Mouse (Mus musculus): Measurements from ENCODE around the gene Acadm. TPM values are rescaled to one million over a fixed set of nuclear protein-coding genes. Genes with fewer than 3 reads are reported as not detected.
A peak's percentile ranks its signal among the peaks of the same experiment; 100 is the strongest.

The Acadm gene
- total RNA-seq, 2 experiments from 2014 or later: 51.1 to 56.1 TPM

- DNase-seq (ENCODE audit: low spot score in 2 of 2): no peak
Observed at GRCm38 (mm10) chr3:153943003-153943640, 1.3 kb downstream of the Acadm start.

GRCm38 (mm10) chr3:153941613-153942012 is 2.8 kb downstream of the Acadm start:
- no peak for DNase-seq (ENCODE audit: low spot score in 2 of 2)

DNA sequence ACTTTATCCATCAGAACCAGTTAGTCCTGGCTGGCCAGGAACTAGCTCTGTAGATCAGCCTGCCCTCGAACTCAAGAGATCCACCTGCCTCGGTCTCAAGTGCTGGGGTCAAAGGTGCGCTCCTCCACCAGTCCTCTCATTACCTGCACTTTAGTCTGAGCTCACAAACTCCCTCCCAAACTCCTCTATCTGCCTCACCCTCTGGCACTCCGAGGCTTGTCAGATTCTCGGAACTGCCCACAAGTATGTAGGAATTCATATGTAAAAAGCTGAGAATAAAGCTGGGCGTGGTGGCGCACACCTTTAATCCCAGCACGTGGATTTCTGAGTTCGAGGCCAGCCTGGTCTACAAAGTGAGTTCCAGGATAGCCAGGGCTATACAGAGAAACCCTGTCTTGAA is 3.9 kb downstream of the Acadm start:
- no peak for DNase-seq (ENCODE audit: low spot score in 2 of 2)

DNA sequence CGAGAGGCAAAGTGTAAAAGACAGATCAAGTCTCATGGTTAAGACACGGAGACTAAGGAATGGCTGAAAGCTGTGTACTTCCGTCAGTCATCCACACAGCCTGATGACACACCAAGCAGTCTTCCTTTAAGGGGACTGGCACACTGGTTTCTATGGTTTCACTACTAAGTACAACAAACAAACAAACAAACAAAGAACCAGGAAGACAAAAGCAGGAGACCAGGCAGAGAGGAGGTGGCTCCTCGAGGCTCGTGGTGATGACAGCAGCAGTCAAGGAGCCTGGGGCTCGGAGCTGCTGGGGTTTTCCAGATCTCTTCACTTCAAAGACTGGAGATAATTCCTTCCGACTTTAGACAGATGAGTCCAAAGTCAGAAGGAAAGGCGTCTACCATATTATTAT is 4.4 kb downstream of the Acadm start:
- DNase-seq (ENCODE audit: low spot score in 2 of 2): no peak

DNA sequence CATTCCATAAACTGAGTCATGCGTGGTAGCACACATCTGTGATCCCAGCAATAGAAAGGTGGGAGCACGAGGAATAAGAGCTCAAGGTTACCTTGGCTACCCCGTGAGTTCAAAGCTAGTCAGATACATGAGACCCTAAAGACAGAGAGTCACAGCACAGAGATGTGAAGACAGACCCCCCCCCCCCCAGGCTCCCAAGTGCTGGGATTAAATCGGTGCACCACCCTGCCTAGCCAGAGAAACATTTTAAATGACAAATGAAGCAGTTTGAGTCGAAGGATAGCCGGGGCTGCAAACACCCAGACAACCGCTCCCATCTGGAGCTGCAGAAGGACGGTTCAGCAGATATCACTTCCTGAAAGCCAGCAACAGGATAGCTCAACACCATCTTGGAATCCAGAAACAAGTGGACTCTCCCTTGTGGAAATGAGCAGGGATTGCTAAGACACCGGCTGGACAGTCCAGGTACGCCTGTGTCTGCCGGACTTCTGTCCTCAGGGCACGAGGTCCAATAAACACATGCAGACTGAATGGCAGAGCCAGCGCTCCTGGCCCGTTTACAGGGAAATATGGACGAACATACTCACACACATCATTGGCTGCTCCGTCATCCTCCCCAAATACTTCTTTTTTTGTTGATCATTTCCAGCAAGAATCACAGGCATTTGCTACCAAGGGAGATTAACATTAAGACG is 7.2 kb downstream of the Acadm start:
- DNase-seq (ENCODE audit: low spot score in 2 of 2): no peak

DNA sequence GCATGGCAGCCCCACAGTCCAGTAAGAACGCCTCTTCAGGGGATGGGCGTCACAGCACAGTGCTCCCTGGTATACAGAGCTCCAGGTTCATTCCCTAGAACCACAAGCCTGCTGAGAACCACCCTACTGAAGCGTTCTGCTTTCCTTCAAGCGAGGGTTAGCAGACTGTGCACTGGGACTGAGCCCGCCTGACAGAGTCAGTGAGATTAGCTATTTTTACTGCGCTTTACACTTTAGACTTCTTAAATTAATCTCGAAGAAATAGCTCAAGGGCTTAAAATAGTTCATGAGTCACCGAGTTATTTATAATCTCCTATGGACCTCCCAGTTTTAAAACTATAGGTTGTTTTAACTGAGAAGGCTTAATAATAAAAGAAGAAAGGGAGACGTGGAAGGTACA is 8.6 kb downstream of the Acadm start:
- no peak for DNase-seq (ENCODE audit: low spot score in 2 of 2)

DNA sequence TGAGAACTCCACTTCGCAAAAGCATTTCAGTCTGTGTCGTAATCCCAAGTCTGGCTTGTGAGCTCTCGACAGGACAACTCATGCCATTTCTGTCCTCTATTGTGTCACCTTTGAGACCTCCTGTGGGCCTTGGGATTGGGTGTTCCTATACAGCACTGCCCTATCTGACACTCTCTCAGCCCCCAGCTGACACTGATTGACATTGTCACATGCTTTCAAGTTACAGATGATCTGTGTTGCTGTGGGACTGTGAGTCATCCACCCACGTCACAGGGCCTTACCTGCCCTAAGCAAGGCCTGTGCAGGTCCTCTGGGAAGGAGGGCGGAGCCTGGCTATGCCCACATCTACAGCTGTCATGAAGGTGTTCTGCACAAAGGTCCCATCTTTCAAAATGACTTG is 12.0 kb downstream of the Acadm start:
- no peak for DNase-seq (ENCODE audit: low spot score in 2 of 2)

- no peak for DNase-seq (ENCODE audit: low spot score in 2 of 2)
Observed at GRCm38 (mm10) chr3:153929526-153929925, 14.9 kb downstream of the Acadm start.

- DNase-seq (ENCODE audit: low spot score in 2 of 2): no peak
Observed at GRCm38 (mm10) chr3:153926333-153926732, 18.1 kb downstream of the Acadm start.

- DNase-seq (ENCODE audit: low spot score in 2 of 2): no peak
Observed at GRCm38 (mm10) chr3:153921147-153921910, 23.1 kb downstream of the Acadm start.

- no peak for DNase-seq (ENCODE audit: low spot score in 2 of 2)
Observed at GRCm38 (mm10) chr3:153917200-153917599, 27.2 kb downstream of the Acadm start.

GRCm38 (mm10) chr3:153913510-153914243 is 30.8 kb downstream of the Acadm start:
- DNase-seq (ENCODE audit: low spot score in 2 of 2): peak in 1 of 2 experiments; percentile 15

DNA sequence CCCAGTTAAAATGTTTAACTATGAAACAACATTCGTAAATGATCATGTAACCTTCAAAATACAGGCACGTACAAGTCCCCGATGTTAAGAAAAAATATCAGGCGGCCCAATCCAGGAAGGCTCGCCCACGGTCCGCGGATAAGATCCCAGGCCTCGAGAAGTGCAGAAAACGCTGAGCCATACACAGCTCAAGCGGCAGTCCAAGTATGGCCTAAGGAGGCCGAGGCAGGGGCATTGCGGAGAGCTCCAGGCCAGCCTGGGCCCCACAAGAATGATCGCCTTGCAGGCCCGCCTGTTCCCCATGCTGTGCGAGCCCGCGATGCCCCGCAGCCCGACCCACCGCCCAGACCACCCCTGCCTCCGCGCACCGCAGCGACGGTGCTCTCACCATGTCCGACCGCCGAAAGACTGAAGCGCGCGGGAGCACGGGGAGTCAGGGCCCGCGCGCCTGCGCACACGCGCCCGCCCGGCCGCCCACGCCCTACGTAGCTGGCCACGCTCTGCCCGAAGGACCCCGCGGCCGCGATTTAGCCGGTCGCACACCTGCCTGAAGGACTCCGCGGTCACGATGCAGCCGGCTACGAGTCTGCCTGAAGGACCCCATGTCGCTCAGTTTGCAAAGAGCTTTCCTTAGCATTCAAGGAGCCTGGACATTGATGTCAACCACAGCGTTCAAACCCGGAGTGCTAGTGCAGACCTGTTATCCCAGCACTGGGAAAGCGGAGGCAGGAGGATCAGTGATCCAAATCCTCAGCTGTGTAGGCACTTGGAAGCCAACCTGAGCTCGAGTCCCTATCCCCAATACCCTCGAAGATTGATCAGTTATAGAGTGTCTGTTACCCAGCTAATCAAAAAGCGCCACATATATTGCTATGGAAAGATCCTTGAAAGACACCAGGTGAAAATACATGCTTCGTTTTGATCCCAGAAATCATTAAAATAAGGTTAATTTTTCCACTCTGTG is 31.6 kb downstream of the Acadm start, which contains the start of gene Rabggtb:
Gene Rabggtb (minus strand): TSS at position 464 of the 964 bp plus-strand sequence.
- peak; percentile 94 to 97 for DNase-seq (ENCODE audit: low spot score in 2 of 2)

- DNase-seq (ENCODE audit: low spot score in 2 of 2): no peak
Observed at GRCm38 (mm10) chr3:153911882-153912440, 32.5 kb downstream of the Acadm start.

- no peak for DNase-seq (ENCODE audit: low spot score in 2 of 2)
Observed at GRCm38 (mm10) chr3:153911197-153911881, 33.1 kb downstream of the Acadm start.

GRCm38 (mm10) chr3:153910489-153910888 is 33.9 kb downstream of the Acadm start:
- DNase-seq (ENCODE audit: low spot score in 2 of 2): no peak

- no peak for DNase-seq (ENCODE audit: low spot score in 2 of 2)
Observed at GRCm38 (mm10) chr3:153908919-153909318, 35.5 kb downstream of the Acadm start.

GRCm38 (mm10) chr3:153906136-153906871 is 38.1 kb downstream of the Acadm start, which contains the start of gene Msh4:
Gene Msh4 (minus strand): TSS chr3:153906138.
- DNase-seq (ENCODE audit: low spot score in 2 of 2): no peak

Data from layer of hippocampus, adult 18-20 months (tissue).